Mouse (Mus musculus): ENCODE results near the gene Zfp658.

The Zfp658 gene

DNA sequence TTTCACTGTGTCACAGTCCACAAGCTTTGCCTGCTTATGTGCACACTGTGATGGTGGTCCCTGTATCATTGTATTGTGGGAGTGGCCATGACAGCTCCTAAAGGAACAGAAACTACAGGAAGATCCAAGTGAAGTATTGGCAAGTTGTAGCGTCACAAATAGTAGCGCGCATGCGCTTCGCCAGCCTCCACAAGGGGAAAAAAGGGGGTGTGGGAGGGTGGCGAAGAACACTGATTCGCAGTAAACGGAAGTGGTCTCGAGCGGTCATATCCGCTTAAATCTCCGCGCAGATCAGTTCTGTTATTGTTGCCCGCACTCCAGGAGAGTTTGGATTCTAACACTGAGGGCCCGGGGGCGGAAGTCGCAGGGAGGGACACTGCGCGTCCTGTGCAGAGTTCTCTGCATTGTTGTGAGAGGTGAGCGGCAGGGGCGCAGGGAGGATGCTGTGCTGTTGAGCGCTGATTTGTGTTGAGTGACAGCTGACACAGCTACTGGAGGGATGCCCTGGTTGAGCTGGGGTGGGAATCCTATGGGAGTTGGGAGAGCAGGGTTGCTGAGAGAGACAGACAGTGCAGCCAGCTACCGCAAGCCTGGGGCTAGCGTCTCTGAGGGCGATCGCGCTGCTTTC is at the start of gene Zfp658:
Gene Zfp658, plus strand, starts transcription at position 251 of the 628 bp plus-strand sequence.
- peak; percentile 77 for DNase-seq

DNA sequence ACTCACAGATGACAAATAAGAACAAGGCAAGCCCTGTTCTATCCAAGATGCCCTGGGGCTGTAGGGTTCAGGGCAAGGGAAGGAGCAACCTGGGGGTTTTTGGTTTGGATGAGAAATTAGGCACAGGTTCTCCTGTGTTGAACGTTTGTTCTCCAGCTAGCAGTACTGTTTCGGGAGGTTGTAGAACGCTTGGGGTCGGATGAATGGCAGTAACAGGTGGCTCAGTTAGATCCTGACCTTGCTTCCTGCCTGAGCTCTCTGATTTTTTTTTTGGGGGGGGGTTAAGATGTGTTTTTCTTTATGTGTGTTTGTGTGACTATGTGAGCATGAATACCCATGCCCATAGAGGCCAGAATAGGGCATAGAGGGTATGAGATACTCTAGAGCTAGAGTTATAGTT is 49.5 kb upstream of the Zfp658 start:
- DNase-seq: no peak

DNA sequence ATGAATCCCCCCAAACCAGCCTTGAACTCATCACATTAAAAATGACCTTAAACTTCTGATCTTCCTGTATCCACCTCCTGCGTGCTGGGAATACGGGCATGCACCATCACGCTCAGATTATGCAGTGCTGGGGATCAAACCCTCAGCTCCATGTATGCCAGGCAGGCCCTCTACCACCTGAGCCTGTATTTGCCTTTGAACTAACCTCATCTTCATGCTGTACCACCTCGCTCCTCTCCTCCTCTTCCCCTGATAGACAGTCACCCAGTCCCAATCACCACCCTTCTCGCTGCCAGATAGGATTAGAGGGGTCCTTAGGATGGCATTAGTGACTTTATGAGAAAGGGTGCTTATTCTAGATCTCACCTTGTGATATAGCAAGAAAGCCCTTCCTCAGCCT is 47.0 kb upstream of the Zfp658 start:
- DNase-seq: no peak

DNA sequence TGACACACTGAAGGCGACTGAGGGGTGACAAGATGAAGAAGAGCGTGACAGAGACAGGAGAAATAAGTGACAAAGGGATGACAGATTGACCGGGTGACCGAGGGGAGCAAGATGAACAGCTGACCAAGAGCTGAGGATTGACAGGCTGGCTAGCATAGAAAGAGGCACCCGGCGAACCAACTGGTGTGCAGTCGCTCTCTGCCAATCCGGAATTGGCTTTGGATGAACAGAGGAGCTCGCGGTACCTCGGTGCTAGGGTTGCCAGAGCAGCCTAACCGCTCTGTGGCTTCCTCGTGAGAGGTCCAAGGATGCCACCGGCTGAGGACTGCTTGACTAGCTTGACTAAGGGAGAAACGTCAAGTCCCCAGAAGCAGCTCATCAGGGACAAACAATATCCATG is 43.7 kb upstream of the Zfp658 start:
- DNase-seq: peak; percentile 17

DNA sequence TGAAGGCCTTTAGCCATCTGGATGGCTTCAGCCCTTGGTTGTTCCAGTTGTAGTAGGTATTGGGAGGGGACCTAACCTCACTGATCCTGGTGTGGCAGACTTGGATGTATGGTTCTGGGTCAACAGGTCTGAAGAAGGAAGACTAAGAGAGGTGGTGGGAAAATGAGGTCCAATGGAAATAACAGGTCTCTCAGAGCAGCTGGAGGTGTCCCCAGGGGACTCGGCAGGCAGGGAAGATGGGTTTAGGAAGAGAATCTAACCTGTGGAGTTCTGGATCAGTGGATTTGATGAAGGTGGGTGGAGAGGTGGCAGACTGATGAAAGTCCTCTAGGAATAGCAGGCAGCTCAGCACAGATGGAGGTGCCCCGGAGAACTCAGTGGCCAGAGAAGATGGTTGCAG is 39.3 kb upstream of the Zfp658 start:
- DNase-seq: no peak

DNA sequence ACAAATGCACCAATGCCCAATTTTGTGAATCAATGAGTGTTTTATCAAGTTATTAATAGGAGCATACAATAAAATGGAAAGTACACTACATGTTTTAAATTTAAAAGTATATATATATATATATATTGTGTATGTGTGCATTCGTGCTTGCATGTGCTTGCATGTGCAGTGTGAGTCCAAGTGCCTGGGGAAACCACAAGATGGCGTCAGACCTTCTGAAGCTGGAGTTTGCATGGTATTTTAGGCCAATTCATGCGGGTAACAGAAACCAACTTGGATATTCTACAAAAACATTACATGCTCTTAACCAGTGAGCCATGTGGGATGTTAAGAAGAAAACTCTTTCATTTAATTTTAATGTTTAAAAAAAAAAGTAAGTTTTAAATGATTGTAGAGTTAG is 36.7 kb upstream of the Zfp658 start:
- no peak for DNase-seq

DNA sequence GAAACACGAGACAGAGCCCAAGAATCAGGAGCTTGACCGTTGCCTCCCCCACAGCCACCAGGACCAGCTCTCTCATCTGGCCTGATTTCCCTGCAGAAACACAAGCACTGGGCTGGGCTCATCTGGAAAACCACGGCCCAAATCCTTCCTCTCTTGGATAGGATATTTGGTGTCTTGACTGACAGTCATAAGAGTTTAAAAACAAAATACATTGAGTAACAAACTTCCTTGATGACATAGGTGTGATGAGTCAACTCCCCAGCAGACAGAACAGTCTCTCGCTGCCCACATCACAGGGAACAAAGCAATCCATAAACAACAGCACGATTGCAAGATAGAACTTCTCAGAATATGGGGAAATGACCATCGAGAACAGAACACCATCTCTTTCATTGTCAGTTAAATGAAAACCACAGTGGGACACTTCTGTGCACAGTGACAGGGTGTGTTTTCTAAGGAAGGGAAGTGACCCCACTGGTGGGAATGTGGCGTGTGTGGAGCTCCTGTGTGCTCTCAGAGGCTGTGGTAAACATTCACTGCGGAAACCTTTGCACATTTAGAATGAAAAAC is 31.8 kb upstream of the Zfp658 start:
- no peak for DNase-seq

DNA sequence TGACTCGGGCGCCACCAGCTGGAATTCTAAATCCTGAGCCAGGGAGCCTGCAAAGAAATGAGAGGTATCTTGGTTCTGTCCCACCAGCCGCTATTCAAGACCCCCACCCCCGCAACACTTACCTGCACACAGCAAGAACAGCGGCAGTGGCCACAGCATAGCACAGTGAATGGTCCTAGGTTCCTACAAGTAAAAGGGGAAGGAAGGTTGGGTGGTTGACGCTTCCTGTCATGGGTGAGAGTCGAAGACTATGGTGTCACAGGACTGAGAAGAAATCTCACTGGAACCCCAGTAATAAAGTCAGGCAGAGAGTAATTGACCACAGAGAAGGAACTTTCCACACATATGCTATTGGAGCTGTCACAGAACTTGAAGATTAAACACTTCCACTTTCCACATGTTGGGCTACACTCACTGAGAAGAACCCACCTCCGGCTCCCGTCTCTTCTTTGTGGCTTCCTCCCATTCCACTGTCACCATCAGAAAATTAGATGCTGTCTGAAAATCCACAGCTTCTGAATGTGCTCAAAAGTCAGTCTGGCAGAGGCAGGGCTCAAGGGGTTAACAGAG is 29.0 kb upstream of the Zfp658 start:
- no peak for DNase-seq

DNA sequence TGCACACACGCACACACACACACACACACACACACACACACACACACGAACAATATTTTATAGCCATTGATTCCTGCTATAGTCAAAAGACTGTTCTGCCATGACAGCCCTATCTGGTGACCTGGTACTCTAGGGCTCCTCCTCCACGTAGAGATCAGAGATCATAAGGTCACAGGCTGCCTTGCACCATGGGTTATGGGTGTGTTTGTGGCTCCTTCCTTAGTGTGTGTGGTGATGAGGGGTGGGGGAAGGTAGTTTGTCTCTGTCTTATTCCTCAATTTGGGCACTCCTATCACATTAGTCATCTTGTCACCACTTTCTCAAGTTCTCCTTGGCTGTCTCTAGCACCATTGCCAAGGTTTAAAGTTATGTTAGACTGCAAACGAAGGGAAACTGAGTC is 23.5 kb upstream of the Zfp658 start:
- no peak for DNase-seq

DNA sequence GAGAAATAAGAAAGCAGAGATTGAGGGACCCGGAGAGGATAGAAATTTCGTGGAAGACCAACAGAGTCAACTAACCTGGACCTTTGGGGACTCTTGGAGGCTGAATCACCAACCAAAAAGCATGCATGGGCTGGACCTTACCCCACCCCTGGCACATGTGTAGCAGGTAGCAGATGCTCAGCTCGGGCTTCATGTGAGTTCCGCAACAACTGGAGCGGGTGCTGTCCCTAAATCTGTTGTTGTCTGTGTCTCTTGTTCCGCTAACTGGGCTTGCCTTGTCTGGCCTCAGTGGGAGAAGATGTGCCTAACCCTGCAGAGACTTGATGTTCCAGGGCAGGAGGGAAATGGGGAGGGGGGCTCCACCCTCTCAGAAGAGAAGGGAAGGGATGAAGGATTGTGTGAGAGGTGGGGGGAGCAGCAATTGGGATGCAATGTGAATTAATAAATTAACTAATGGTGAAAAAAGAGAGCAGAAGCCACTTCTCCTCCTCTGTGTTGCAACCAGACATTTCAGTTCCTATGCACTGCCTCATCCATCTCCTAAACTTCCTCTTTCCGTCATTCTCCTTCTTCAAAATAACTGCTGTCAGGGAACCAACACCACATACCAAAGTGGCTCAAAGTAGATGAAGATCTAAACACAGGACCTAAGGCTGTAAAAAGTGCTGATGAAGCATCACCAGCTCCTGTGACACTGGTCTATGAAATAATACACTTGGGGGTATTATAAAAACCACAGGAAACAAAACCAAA is 17.7 kb upstream of the Zfp658 start, which contains the start of gene Cd33:
Gene Cd33, minus strand, starts transcription at position 204 of the 753 bp plus-strand sequence.
- no peak for DNase-seq

DNA sequence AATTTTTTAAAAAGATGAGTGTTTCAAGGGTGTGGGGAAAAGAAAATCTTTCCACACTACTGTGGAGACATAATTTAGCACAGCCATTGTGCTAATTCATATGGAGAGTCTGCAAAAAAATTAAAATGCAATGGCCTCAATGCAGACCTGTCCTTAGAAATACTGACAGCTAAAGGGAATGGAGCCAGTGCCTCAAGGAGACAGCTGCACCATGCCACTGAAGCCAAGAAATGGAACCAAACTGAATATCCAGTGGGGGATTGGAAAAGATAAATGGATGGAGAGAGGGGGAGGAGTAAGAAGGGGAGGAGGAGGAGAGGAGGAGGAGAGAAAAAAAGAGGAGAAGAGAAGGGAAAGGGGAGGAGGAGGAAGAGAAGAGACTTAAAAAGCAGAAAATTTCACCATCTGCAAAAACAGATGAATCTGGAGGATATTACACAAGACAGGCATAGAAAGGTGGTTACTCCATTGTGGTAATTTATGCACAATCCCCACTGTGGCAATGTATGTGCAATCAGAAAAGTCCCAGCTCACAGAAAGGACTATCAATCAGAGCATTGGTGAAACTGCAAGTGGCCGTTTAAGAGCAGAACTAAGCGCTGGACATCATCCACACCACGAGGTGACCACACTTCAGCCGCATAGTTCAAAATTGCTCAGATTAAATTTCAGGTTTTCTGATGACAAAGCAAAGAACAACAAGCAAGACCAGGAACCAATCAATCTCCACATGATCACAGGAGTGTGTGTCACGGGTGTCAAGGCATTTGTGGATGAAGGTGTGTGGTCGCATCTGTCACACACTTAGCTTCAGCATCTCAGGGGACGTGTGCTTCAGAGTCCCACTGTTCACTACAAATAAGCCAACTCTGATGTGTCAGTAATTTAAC is 16.2 kb upstream of the Zfp658 start:
- no peak for DNase-seq

DNA sequence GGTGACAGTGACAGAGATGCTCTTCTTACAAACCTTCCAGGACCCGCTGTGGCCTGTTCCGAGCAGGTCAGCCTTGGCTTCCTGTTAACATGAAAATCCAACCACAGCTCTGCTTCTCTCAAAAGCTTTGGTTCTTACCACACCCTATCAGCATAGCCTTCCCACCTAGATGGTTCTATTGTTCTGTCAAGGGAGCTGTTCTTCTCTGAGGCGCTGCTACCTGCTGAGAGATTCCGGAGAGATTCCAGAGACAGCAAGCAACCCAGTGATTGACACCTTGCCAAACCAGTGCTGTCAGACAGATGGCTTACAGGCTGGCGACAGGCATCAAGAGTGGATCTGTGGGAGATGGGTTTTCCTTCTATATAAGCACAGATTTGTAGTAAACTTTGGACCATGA is 14.4 kb upstream of the Zfp658 start:
- DNase-seq: peak; percentile 56

DNA sequence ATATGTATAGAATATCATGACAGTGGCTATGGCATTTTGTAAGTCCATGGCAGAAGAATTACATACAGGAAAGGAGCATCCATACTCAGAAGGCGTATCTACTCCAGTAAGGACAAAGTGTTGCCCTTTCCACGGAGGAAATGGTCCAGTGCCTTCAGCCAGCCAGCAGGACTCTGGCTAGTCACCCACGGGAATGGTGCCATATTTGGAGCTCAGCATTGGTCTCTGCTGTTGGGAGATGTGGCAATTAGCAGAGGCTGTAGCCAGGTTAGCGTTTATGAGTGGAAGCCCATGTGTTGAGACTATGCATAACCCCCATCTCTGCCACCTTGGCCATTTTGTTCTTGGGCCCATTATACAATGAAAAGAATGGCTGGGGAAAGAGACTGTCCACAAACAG is 13.8 kb upstream of the Zfp658 start:
- peak; percentile 28 for DNase-seq

DNA sequence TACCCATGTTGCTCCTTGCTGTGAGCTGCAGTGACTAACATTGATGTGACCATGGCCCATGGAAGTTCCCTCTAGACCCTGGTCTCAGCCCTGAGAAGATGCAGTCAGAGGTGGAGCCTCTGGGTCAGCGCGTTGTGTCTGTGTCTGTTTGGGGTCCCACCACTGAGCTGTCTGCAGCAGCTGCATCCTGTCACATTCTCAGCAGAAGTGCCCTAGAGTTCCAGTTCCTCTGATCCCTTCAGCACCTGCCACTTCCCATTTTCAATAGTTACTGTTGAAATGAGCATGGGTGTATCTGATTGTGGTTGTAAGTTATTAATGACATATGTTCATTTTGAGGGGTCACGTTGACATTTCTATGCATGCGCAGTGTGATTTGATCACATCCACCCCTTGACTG is 8.9 kb upstream of the Zfp658 start:
- no peak for DNase-seq

DNA sequence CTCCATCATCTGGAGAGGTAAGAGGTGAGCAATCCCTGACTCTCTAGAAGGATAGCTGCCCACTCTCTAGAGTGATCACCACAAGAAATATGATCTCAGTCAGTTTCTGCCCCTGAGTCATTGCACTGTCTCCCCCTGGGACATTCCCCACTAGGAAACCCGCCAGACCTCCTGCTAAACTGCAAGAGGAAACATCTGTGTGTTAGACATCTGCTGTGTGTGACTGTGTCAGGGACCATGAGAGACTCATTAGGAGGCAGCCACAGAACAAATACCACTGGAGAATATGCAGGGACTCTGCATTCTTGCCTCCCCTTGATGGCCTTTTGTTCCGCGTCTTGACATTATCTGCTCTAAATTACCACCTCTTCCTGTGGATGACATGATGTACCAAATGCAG is 7.5 kb upstream of the Zfp658 start:
- DNase-seq: no peak

DNA sequence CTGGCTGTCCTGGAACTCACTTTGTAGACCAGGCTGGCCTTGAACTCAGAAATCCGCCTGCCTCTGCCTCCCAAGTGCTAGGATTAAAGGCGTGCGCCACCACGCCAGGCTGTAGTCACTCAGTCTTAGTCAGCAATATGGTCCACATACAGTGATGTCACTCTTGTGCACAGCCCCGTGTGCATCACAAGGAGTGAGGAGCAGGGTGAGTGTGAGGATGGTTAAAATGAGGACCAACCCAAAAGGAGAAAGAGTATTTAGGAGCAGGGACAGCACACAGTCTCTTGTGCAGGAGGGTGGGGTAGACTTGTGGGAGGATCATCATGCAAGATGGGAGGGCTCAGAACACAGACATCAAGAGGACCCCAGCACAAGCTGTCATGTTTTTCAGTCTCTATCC is 6.7 kb upstream of the Zfp658 start:
- DNase-seq: no peak

DNA sequence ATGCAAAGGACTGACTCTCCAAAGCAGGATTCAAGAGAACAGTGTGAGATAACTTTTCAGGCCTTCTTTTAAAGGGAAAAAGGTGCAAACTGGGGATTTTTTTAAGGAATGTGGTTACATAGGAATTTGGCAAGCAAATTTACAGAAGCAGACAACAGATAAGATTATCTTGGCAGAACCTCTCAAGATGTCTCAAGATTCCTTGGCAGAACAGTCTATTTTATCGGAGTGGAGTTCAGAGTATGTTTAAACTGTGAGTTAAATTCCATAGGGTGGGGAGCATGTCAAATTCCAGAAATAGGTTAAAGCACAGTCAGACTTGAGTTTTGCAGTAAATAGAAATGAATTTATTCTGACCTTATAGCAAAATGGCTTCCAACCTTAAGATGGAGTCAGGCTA is 5.2 kb upstream of the Zfp658 start:
- no peak for DNase-seq

DNA sequence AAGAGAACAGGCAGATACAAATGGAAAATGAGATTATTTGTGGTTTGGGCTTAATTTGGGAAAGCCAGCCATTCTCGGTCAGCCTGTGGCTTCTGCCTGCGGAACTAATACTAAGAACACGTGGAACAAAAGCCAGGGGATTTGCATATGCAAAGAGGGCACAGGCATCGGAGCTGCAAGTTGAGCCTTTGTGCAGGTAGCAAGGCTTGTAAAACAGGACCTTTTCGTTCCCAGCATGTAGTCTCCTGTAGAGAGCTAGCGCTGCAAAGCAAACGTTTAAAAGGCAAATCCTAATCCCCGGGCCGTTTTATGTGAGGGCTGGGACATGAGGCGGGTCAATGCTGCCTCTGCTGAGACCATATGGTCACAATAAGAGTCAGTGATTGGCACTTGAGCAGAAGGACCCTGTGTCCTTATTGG is 605 bp downstream of the Zfp658 start:
- DNase-seq: no peak

DNA sequence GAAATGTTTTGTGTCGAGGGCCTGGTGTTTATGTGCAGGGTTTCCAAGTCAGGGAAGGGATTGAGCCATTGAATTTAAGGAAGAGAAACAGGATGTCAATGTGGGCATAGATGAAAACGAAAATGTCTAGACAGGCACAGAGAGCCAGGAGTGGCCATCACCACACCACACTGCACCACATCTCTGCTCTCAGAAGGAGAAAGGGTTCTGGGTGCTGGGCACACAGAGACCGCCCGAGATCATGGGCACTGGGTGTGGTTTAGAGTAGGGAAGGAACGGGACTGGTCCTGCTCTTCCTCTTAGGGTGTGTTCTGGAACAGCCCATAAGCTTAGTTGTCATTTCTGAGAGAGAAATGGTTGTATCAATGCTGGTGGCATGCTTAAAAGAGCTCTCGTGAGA is 1.2 kb downstream of the Zfp658 start:
- no peak for DNase-seq

DNA sequence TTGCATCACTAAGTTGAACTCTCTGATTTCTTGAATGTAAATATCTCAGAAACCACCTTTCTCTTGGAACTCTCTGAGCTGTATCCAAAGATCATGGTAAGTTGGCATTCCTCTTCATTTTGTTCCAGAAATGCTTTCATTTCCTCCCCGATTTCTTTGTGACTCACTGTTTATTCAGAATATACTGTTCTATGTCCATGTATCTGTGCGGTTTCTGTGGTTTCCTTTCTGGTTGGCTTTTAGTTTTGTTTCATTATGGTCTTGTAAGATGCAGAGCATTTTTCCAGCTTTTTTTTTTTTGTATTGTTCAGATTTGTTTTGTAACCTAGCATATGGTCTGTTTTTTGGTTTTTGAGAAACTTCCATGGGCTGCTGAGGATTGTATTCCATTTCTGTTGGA is 9.2 kb downstream of the Zfp658 start:
- DNase-seq: no peak

DNA sequence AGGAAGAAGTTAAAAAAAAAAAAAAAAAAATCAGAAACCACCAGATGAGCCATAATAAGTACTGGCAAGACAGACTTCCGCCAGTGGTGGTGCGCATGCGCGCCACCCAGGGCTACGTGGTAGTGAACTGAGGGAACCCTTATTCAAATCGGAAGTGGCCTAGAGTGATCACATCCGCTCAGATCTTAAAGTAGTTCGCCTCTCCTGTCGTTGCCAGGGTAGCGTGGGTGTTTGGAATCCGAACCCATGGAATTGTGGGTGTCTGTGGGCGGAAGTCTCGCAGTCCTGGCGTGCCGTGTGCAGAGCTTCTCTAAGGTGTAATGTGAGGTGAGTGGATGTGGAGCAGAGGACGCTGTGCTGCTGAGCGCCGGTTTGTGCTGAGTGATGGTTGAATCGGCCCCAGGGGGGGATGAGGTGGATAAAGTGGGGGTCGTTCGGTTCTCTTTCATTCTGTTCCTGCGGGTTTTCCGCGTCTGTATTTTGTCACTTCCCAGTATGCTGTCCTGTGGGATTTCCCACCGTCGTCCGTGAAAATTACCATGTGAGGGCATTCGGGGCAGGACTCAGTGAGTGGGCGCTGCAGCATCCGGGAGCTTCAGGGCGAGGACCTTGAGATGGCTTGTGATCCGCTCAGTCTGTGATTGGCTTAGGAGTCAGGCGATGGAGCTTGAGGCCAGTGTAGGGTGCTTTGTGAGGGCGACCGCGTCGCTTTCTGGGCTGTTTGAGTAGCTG is 17.6 kb downstream of the Zfp658 start, which contains the start of gene Zfp719:
Gene Zfp719, plus strand, starts transcription at position 171 of the 732 bp plus-strand sequence.
- peak; percentile 88 for DNase-seq

DNA sequence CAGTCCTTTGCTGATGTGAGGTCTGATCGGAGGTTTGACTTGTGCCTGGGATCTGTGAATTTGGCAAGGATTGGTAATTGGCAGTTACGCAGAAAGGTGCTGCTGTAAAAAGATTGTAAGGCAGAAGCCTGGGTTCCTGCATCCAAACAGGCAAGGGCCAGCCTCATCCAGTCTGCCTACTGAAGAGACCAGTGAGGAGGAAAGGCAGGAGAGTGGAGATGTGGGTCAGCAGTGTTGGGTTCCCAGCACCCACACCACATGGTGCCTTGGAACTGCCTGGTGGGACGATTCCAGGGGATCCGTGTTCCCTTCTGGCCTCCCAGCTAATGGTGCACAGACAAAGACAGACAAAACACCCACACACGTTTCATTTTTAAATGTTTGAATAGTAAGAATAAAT is 18.5 kb downstream of the Zfp658 start:
- DNase-seq: peak; percentile 28

All from cerebellum, adult 11 months (tissue).